Mouse (Mus musculus) CH12.LX (cell line): ENCODE data around the gene Capn1. TPM values are rescaled to one million over a fixed set of nuclear protein-coding genes. Genes with fewer than 3 reads are reported as not detected.

Source experiments
- DNase-seq: peaks from one replicate; pipeline ENCODE4 v3.0.0-alpha.2; 2013; ENCODE audit errors: extremely low read depth
- H3K27ac ChIP-seq: 2 replicates; pipeline ENCODE4 v1.5.1; 2012; ENCODE audit warnings: low read depth, mild to moderate bottlenecking, control low read depth, moderate library complexity; ENCODE audit not compliant: insufficient read depth
- H3K27me3 ChIP-seq: replicated peaks from 2 replicates; pipeline ENCODE3; 2012; ENCODE audit warnings: inconsistent platforms
- H3K36me3 ChIP-seq, 2 experiments: replicated peaks in 1 of 2; 2 replicates each; pipeline versions ENCODE3 to v1.6.1; 2012; ENCODE audit warnings: inconsistent platforms in 1 of 2, low read length in 1 of 2, mild to moderate bottlenecking in 1 of 2, mixed read lengths in 1 of 2, moderate library complexity in 1 of 2; ENCODE audit not compliant: control insufficient read depth in 1 of 2, insufficient read depth in 1 of 2
- H3K4me1 ChIP-seq, 2 experiments: 2 replicates each; pipeline ENCODE4 v1.6.1; 2012; ENCODE audit warnings: inconsistent platforms in 1 of 2, moderate library complexity in 1 of 2; ENCODE audit not compliant: insufficient read depth in 2 of 2, control insufficient read depth in 1 of 2
- H3K4me2 ChIP-seq: 2 replicates; pipeline ENCODE4 v1.6.1; 2012; ENCODE audit warnings: low read depth, mild to moderate bottlenecking, control low read depth; ENCODE audit not compliant: poor library complexity, insufficient read depth, severe bottlenecking
- H3K4me3 ChIP-seq, 3 experiments: fragments of 150-350 bp in 1 of 3; sonication (generic) in 1 of 3; replicated peaks in 1 of 3; 2 replicates each; pipeline versions ENCODE3 to v1.5.1; 2011 to 2012; ENCODE audit warnings: low read depth in 2 of 3, low read length in 2 of 3, mild to moderate bottlenecking in 2 of 3, moderate library complexity in 2 of 3, control low read depth in 1 of 3, improper control_type of control experiment in 1 of 3, inconsistent platforms in 1 of 3, mixed read lengths in 1 of 3; ENCODE audit not compliant: poor library complexity in 1 of 3
- H3K79me2 ChIP-seq: replicated peaks from 2 replicates; pipeline ENCODE4 v1.6.1; 2012; ENCODE audit warnings: mild to moderate bottlenecking, moderate library complexity; ENCODE audit not compliant: control insufficient read depth, poor library complexity, insufficient read depth, severe bottlenecking; ENCODE audit errors: extremely low read depth
- H3K9ac ChIP-seq: 2 replicates; pipeline ENCODE4 v1.6.1; 2012; ENCODE audit warnings: low read depth, mild to moderate bottlenecking, control low read depth, moderate library complexity; ENCODE audit not compliant: insufficient read depth
- H3K9me3 ChIP-seq: replicated peaks from 2 replicates; pipeline ENCODE3; 2012; ENCODE audit warnings: low read length, inconsistent platforms, mixed read lengths
- CHD2 ChIP-seq: IDR thresholded peaks from 2 replicates; pipeline ENCODE4 v1.6.1; 2011; ENCODE audit warnings: low read length, improper control_type of control experiment
- E2F4 ChIP-seq: IDR thresholded peaks from 2 replicates; pipeline ENCODE4 v1.6.1; 2011; ENCODE audit warnings: low read depth, low read length, improper control_type of control experiment; ENCODE audit not compliant: insufficient replicate concordance
- ELF1 ChIP-seq: IDR thresholded peaks from 2 replicates; pipeline ENCODE4 v1.6.1; 2014; ENCODE audit warnings: low read depth, mild to moderate bottlenecking, inconsistent platforms, low read length, improper control_type of control experiment
- ETS1 ChIP-seq: conservative IDR thresholded peaks from 2 replicates; pipeline ENCODE4 v1.6.1; 2012; ENCODE audit warnings: low read depth, mild to moderate bottlenecking, inconsistent platforms, low read length, improper control_type of control experiment, moderate library complexity
- KAT2A ChIP-seq: IDR thresholded peaks from 2 replicates; pipeline ENCODE4 v1.6.1; 2012; ENCODE audit warnings: low read length, improper control_type of control experiment, inconsistent platforms; ENCODE audit not compliant: insufficient replicate concordance
- MAX ChIP-seq: IDR thresholded peaks from 2 replicates; pipeline ENCODE4 v1.6.1; 2011; ENCODE audit warnings: low read length, improper control_type of control experiment
- MAZ ChIP-seq: IDR thresholded peaks from 2 replicates; pipeline ENCODE4 v1.6.1; 2012; ENCODE audit warnings: low read depth, mild to moderate bottlenecking, inconsistent platforms, low read length, improper control_type of control experiment, moderate library complexity
- MXI1 ChIP-seq: IDR thresholded peaks from 2 replicates; pipeline ENCODE4 v1.6.1; 2011; ENCODE audit warnings: mild to moderate bottlenecking, low read depth, low read length, improper control_type of control experiment
- NELFE ChIP-seq: IDR thresholded peaks from 2 replicates; pipeline ENCODE4 v1.6.1; 2011; ENCODE audit warnings: low read depth, low read length, improper control_type of control experiment
- SIN3A ChIP-seq: IDR thresholded peaks from 2 replicates; pipeline ENCODE4 v1.6.1; 2012; ENCODE audit warnings: low read length, improper control_type of control experiment, inconsistent platforms
- SMC3 ChIP-seq: IDR thresholded peaks from 2 replicates; pipeline ENCODE4 v1.6.1; 2011; ENCODE audit warnings: low read depth, low read length, improper control_type of control experiment
- TBP ChIP-seq: conservative IDR thresholded peaks from 2 replicates; pipeline ENCODE4 v1.6.1; 2011; ENCODE audit warnings: low read depth, low read length, improper control_type of control experiment
- UBTF ChIP-seq: IDR thresholded peaks from 2 replicates; pipeline ENCODE4 v1.6.1; 2012; ENCODE audit warnings: low read depth, mild to moderate bottlenecking, inconsistent platforms, low read length, improper control_type of control experiment, moderate library complexity
- dilution Hi-C: fragments of 300-500 bp; cut with MboI; formaldehyde crosslinking; loops from 2 replicates; pipeline ENCODE4 v1.14.3; 2020; ENCODE audit warnings: low sequenced_read_pairs; ENCODE audit not compliant: extremely low pct_unique_long_range_greater_than_20kb, extremely low pct_ligation_motif_present
- in situ Hi-C: fragments of 300-500 bp; cut with MboI; formaldehyde crosslinking; loops from 3 replicates; pipeline ENCODE4 v1.14.3; 2019; ENCODE audit warnings: low sequenced_read_pairs, low pct_ligation_motif_present, low pct_unique_long_range_greater_than_20kb, mixed read lengths
- polyA plus RNA-seq: library from polyadenylated mRNA; unstranded; fragments of >175 nt; gene quantifications from 2 replicates; pipeline ENCODE4 v1.2.1, GENCODE M21; 2012; ENCODE audit warnings: low read depth; ENCODE audit not compliant: insufficient read length
- total RNA-seq, 2 experiments: library from RNA; depleted of rRNA; stranded (reverse); fragments of 300-350 nt in 1 of 2; fragments of >200 nt in 1 of 2; gene quantifications; 2 replicates each; pipeline ENCODE4 v1.2.3; 2012 to 2014

Gene Capn1
- total and polyA plus RNA-seq, 3 experiments = 20.0 to 42.9 (median 40.2) TPM

DNA sequence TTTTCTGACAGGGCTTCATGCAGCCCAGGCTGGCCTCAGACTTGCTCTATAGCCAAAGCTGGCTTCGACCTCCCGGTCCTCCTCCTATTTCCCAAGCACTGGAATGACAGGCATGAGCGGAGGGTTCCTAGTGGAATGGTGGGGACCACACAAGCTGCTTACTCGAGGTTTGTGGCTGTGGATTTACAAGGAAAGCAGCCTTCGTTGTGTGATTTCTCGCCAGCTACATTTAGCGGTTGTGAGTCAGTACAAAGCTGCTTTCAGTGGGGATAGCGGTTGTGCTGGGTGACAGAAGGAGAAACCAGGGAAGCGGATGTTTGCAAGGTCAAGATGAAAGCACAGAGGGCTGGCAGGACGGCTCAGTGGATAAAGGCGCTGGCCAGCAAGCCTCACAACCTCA is 10.2 kb downstream of the Capn1 start:
- in situ Hi-C loops (no loop called here), dilution Hi-C loops (no loop called here)
- H3K79me2 ChIP-seq = no peaks in the 10 kb centered on the region
- TF ChIP-seq TBP (no peak), UBTF (no peak), ETS1 (no peak), E2F4 (no peak), SMC3 (no peak)
- H3K27ac ChIP-seq = no peak overlapping the region
- H3K4me2 ChIP-seq = no peak overlapping the region
- peaks cover 33 to 67% of the 10 kb centered on the region in 2 experiments for H3K36me3 ChIP-seq
- H3K4me3 ChIP-seq = no peak overlapping the region
- no peaks in the 10 kb centered on the region; a peak in 1 of 4 replicates for H3K4me1 ChIP-seq
- H3K27me3 ChIP-seq = no peaks in the 10 kb centered on the region
- no peak overlapping the region for H3K9ac ChIP-seq
- DNase-seq = no peak
- no peaks in the 10 kb centered on the region for H3K9me3 ChIP-seq

DNA sequence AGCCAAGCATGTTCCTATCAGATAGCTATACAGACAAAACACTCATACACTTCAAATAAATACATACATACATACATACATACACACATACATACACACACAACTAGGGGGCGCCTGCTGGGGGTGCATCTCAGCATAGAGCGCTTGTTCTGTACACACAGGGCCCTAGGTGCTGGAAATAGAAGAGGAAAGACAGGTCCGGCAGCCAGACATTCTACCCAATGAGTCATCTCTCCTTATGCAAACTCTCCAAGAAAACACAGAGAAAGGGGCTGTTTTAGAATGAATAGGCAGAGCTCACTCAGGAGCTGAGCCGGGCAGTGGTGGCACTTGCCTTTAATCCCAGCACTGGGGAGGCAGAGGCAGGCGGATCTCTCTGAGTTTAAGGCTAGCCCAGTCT is 15.7 kb downstream of the Capn1 start:
- in situ Hi-C loops (no loop called here), dilution Hi-C loops (no loop called here)

DNA sequence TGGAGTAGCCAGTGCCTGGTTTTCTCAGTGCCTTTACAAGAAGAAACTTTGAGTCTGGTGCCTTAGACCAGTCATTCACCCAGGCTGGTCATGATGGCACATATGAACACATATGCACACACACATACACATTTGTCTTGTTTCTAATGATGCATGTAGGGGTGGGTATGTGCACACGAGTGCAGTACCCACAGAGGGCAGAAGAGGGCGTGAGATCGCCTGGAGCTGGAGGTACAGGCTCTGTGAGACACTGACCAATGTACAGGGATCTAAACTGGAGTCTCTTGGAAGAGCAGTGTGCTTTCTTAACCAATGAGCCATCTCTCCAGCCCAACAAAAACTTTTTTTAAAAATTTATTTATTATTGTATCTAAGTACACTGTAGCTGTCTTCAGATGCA is 17.5 kb downstream of the Capn1 start:
- Histone ChIP-seq H3K27me3 (no peaks in the 10 kb centered on the region), H3K79me2 (no peaks in the 10 kb centered on the region), H3K9me3 (peaks cover 3% of the 10 kb centered on the region), H3K4me2 (no peak overlapping the region), H3K9ac (no peak overlapping the region), H3K27ac (no peak overlapping the region), H3K4me3 (no peak overlapping the region), H3K4me1 (peaks cover 0 to 12% of the 10 kb centered on the region in 2 experiments; a peak in 1 of 4 replicates), H3K36me3 (peaks cover 37 to 71% of the 10 kb centered on the region in 2 experiments)
- TF ChIP-seq KAT2A = no peak
- TF ChIP-seq MAZ = no peak
- no peak for TF ChIP-seq E2F4
- no peak for TF ChIP-seq ETS1
- TF ChIP-seq TBP = no peak
- TF ChIP-seq SIN3A = no peak
- TF ChIP-seq MXI1 = no peak
- no peak for TF ChIP-seq NELFE
- in situ Hi-C loops = no loop called here
- dilution Hi-C loops = no loop called here
- DNase-seq = no peak

More for the DNA sequence above, 15.7 kb downstream of the Capn1 start:
- peaks cover 0 to 12% of the 10 kb centered on the region in 2 experiments; a peak in 2 of 4 replicates for H3K4me1 ChIP-seq
- H3K79me2 ChIP-seq = no peaks in the 10 kb centered on the region
- H3K4me2 ChIP-seq = no peak overlapping the region
- no peak for DNase-seq
- H3K4me3 ChIP-seq = no peak overlapping the region
- no peak overlapping the region for H3K27ac ChIP-seq
- no peak overlapping the region for H3K9ac ChIP-seq
- peaks cover 3% of the 10 kb centered on the region for H3K9me3 ChIP-seq
- peaks cover 29 to 63% of the 10 kb centered on the region in 2 experiments for H3K36me3 ChIP-seq
- H3K27me3 ChIP-seq = no peaks in the 10 kb centered on the region
- TF ChIP-seq MAZ = no peak
- no peak for TF ChIP-seq ELF1
- TF ChIP-seq MAX = no peak
- no peak for TF ChIP-seq CHD2
